Mouse (Mus musculus) ES-Bruce4 (cell line): Measurements from ENCODE around the gene Tgm2.

Experiments
- CTCF ChIP-seq: IDR thresholded peaks from one replicate; pipeline ENCODE4 v1.8.1; 2011; ENCODE audit warnings: low read depth, low read length
- POLR2A ChIP-seq: IDR thresholded peaks from one replicate; pipeline ENCODE4 v1.8.1; 2011; ENCODE audit warnings: low read length; ENCODE audit not compliant: insufficient read depth

DNA sequence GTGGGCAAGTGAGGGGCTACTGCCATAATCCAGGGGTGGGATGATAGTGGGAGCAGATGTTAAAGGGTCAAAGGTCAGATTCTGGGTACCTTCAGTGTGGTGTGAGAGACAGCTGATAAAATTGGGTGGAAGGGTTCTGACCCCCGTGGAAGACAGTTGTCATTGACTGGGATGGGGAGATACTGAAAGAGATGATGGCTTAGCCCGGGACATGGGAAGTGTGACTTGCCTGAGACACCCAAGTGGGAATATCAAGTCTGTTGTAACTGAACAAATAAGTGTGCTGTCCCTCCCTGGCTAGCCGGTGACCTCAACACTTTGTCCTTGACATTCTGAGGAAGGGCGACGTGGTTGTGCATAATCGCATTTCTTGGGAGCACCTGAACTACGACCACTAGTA, 23.5 kb upstream of the Tgm2 start:
- TF ChIP-seq POLR2A (no peak), CTCF (no peak)
